ENCODE assay signal across 17 mouse cellular contexts in genomic region chr2:22038780-22039179, GRCm38 (mm10).
DNase-seq lines count a peak whose midpoint lies in the region; ATAC-seq and TF ChIP-seq lines count a peak whose summit lies in the region.
"Had no signal": no experiment of that assay in that cellular context is flagged by ENCODE, and none has a peak within 500 bp of the region (broad histone marks: within the 10 kb centered on the region; RNA-seq: fewer than 3 reads in every experiment).

No protein-coding gene starts in this region.

- no peaks in the 10 kb centered on the region for H3K9me3 ChIP-seq in midbrain, postnatal 0 days (ENCODE audit: low read length)
- H3K9me3 ChIP-seq: forebrain, embryonic 13.5 days; heart, embryonic 13.5 days; lung, embryonic 15.5 days; neural tube, embryonic 15.5 days had no signal

- peak; percentile 19 to 36 for DNase-seq in left cerebral cortex, adult 18-20 months (ENCODE audit: low spot score in 2 of 2)
- no peak for DNase-seq in left cerebral cortex, adult 11 months (ENCODE audit: low spot score)
- peak; percentile 53 for DNase-seq in ES-CJ7 (ENCODE audit: low read depth, low spot score)
- DNase-seq in MN1 (ENCODE audit: low spot score) = peak; percentile 39
- peak; percentile 3 for DNase-seq in midbrain, postnatal 0 days (ENCODE audit: low spot score)
- no peak for DNase-seq in ovary, postnatal 14 days (ENCODE audit: low spot score)
- DNase-seq in thymus, postnatal 4 days = no peak
- DNase-seq: adrenal gland, postnatal 10 days; cerebellum, postnatal 10 days; embryo, embryonic 11 days; gastrocnemius, postnatal 36 days; heart, postnatal 4 days; retina, postnatal 1 day had no signal

- 16% methylated on average over 2 of the region's 2 CpGs for WGBS in midbrain, postnatal 0 days

- H3K27ac ChIP-seq in midbrain, postnatal 0 days (ENCODE audit: low read depth, low read length) = no peak overlapping the region
- H3K27ac ChIP-seq: forebrain, embryonic 13.5 days; heart, embryonic 13.5 days; lung, embryonic 15.5 days; neural tube, embryonic 15.5 days had no signal

- no peak overlapping the region for H3K4me2 ChIP-seq in midbrain, postnatal 0 days (ENCODE audit: low read depth, low read length, poor library complexity, severe bottlenecking)
- H3K4me2 ChIP-seq: forebrain, embryonic 13.5 days; heart, embryonic 13.5 days; lung, embryonic 15.5 days; neural tube, embryonic 15.5 days had no signal

- H3K4me3 ChIP-seq in midbrain, postnatal 0 days (ENCODE audit: low read depth, low read length) = no peak overlapping the region
- H3K4me3 ChIP-seq: forebrain, embryonic 13.5 days; heart, embryonic 13.5 days; lung, embryonic 15.5 days; neural tube, embryonic 15.5 days had no signal

- ATAC-seq in midbrain, postnatal 0 days (ENCODE audit: low FRiP score) = no peak
- ATAC-seq: forebrain, embryonic 13.5 days had no signal

- H3K27me3 ChIP-seq in midbrain, postnatal 0 days (ENCODE audit: insufficient read depth, low read length) = no peaks in the 10 kb centered on the region
- H3K27me3 ChIP-seq: forebrain, embryonic 13.5 days; heart, embryonic 13.5 days; lung, embryonic 15.5 days; neural tube, embryonic 15.5 days had no signal

- TF ChIP-seq CTCF in midbrain, postnatal 0 days (IDR thresholded peaks at IDR 0.05) = no peak

- no peaks in the 10 kb centered on the region for H3K4me1 ChIP-seq in midbrain, postnatal 0 days (ENCODE audit: insufficient read depth, low read length)
- H3K4me1 ChIP-seq: forebrain, embryonic 13.5 days; heart, embryonic 13.5 days; lung, embryonic 15.5 days; neural tube, embryonic 15.5 days had no signal

- H3K9ac ChIP-seq in midbrain, postnatal 0 days (replicated peaks; ENCODE audit: low read length, poor library complexity, severe bottlenecking) = no peak overlapping the region
- H3K9ac ChIP-seq: forebrain, embryonic 13.5 days; heart, embryonic 13.5 days; lung, embryonic 15.5 days; neural tube, embryonic 15.5 days had no signal

- H3K36me3 ChIP-seq in midbrain, postnatal 0 days (ENCODE audit: insufficient read depth, low read length) = no peaks in the 10 kb centered on the region
- H3K36me3 ChIP-seq: heart, embryonic 13.5 days; lung, embryonic 15.5 days; neural tube, embryonic 15.5 days had no signal

Comparison
In these comparisons a context has a peak if more than half of its experiments do, and no peak if none do; other contexts are left out.
1. DNase-seq: peak in left cerebral cortex, adult 18-20 months (2 of 2), ES-CJ7 (single experiment), MN1 (single experiment) and midbrain, postnatal 0 days (single experiment); none in left cerebral cortex, adult 11 months (single experiment), ovary, postnatal 14 days (single experiment) and thymus, postnatal 4 days (single experiment).